Mouse (Mus musculus): ENCODE measurements at regions not wholly inside any gene's neighbourhood (a gene's known extent, or its start where the extent isn't known, plus 50 kb on each side); places are given as distances from the start of the nearest gene placed in this dataset.

DNA sequence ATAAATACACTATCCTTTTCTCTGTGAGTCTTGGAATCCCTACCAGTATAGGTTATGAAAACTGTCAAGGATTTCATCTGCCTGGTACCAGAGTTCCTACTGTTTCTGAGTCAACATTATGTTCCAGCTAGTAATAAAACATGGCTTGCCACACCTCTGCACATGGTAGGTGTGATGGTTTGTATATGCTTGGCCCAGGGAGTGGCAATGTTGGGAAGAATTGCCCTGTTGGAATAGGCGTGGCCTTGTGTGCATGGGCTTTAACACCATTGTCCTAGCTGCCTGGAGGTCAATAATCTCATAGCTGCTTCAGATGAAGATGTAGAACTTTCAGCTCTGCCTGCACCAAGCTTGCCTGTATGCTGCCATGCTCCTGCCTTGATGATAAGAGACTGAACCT is 732.6 kb downstream of the Inhba start:
- H3K9ac ChIP-seq = no peak overlapping the region
- H3K4me1 ChIP-seq = no peaks in the 10 kb centered on the region
- no peak for ATAC-seq
- no peaks in the 10 kb centered on the region for H3K9me3 ChIP-seq (replicated peaks)
- no peak overlapping the region for H3K4me2 ChIP-seq
- no peak overlapping the region for H3K4me3 ChIP-seq
- no peaks in the 10 kb centered on the region for H3K27me3 ChIP-seq
- WGBS = 92% methylated on average over 1 of the region's 1 CpGs
- H3K36me3 ChIP-seq (ENCODE audit: poor library complexity, severe bottlenecking) = no peaks in the 10 kb centered on the region
- H3K27ac ChIP-seq = no peak overlapping the region

DNA sequence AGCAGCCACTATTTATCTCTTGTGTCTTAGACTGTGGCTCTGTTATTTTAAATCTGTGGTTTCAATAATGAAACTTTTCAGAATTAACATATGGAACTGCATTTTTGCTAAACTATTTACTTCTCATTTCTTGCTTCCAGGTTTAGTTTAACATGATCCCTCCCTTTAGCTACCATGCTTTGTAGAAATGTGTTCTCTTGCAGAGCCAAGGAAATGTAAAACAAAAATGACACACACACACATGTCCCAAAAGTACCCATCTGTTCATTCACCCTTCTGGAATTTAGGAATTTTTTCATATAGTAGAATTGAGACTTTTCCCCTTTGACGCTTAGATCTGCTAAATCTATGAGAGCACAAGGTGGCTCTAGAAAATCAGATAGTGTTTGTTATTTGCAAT is 734.0 kb downstream of the Inhba start:
- no peak overlapping the region for H3K9ac ChIP-seq
- H3K27ac ChIP-seq = no peak overlapping the region
- H3K27me3 ChIP-seq = no peaks in the 10 kb centered on the region
- H3K4me1 ChIP-seq = no peaks in the 10 kb centered on the region
- WGBS = 93% methylated on average over 1 of the region's 1 CpGs
- no peaks in the 10 kb centered on the region for H3K36me3 ChIP-seq (ENCODE audit: poor library complexity, severe bottlenecking)
- no peak overlapping the region for H3K4me2 ChIP-seq
- no peak for ATAC-seq
- no peak overlapping the region for H3K4me3 ChIP-seq
- H3K9me3 ChIP-seq (replicated peaks) = no peaks in the 10 kb centered on the region

DNA sequence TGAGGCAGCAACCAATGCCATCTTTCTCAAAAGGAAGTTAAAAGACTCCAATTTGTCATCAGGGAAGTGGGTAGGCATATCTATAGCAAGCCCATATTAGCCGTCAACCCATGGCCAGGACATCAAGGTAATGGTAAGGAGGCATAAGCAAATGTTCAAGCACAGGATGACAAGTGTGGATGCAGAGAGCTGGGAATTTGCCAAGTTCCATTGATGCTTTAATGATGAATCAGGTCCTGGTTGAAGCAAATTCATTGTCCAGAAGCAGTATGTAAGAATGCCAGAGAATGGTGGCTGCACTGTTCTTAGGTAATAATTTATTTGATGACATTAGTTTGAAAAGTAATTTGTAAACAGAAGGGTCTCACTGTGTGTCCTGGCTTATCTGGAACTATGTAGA is 734.8 kb downstream of the Inhba start:
- Histone ChIP-seq H3K27me3 (no peaks in the 10 kb centered on the region), H3K27ac (no peak overlapping the region), H3K9me3 (replicated peaks) (no peaks in the 10 kb centered on the region), H3K4me3 (no peak overlapping the region), H3K9ac (no peak overlapping the region), H3K4me1 (no peaks in the 10 kb centered on the region), H3K36me3 (ENCODE audit: poor library complexity, severe bottlenecking) (no peaks in the 10 kb centered on the region), H3K4me2 (no peak overlapping the region)
- 93% methylated on average over 1 of the region's 1 CpGs for WGBS
- no peak for ATAC-seq

DNA sequence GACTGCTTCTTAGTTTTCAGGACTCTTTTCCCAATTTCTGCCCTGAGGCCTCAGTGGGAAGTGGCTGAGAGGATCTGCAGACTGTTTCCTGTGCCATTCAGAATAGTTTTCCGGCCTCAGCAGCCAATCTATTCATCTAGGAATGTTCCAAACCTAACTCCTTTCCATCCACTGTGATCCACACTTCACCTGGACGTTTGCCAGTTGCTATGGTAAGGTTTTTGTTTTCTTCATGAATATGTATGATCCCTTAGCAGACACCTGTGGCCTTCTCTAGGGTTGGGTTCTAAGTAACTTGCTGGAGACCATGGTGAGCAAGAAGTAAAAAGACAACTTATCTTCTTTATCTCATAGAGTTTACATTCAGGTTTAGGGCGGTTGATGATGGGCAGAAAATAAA is 744.6 kb downstream of the Inhba start:
- 55% methylated on average over 3 of the region's 3 CpGs for WGBS
- Histone ChIP-seq H3K36me3 (ENCODE audit: poor library complexity, severe bottlenecking) (no peaks in the 10 kb centered on the region), H3K4me2 (no peak overlapping the region), H3K9me3 (replicated peaks) (no peaks in the 10 kb centered on the region), H3K4me1 (peaks cover 5% of the 10 kb centered on the region; the same call in 1 of the 2 replicates), H3K27me3 (no peaks in the 10 kb centered on the region), H3K4me3 (no peak overlapping the region), H3K9ac (no peak overlapping the region), H3K27ac (no peak overlapping the region)
- peak; percentile 37 for ATAC-seq

DNA sequence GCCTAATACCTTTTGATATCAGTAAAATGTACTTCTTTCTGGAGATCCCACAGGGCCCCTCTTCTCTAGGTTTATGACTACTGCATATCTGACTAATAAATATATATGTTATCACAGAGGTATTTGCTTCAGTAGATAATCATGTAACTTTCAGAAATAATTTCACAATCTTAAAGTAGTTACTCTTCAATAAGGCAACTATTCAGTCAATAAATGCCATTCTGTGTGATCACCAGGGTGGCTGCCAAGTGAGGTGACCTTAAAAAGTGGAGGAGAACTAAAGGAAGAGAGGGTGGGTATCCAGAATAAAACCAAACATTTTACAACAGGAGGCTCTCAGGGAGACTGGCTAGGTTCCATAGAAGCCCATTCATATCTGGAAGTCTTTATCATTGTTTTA is 748.4 kb downstream of the Inhba start:
- no peaks in the 10 kb centered on the region for H3K36me3 ChIP-seq (ENCODE audit: poor library complexity, severe bottlenecking)
- peaks cover 23% of the 10 kb centered on the region for H3K4me1 ChIP-seq
- no peak for ATAC-seq
- no peak overlapping the region for H3K27ac ChIP-seq
- no peaks in the 10 kb centered on the region for H3K27me3 ChIP-seq
- no peak overlapping the region for H3K4me3 ChIP-seq
- H3K9ac ChIP-seq = no peak overlapping the region
- H3K4me2 ChIP-seq = no peak overlapping the region
- no peaks in the 10 kb centered on the region for H3K9me3 ChIP-seq (replicated peaks)

DNA sequence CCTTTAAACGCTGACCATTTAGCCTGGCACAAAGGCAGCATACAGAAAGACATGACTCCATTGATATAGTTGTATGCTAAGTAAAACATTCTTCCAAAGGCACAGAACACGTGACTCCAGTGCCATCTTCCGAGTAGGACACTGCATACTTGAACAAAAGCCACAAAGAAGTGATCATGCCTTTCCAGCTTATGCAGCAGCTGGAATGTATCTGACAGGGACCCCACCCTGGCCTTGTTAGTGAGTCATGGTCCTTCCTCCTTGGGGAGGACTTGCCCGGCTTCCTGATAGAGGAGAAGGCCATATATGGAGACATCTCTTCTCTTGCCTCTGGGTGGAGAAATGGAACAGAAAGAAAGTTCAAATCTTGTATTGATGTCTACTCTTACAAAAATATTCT is 749.8 kb downstream of the Inhba start:
- WGBS = 87% methylated on average over 4 of the region's 4 CpGs
- Histone ChIP-seq H3K27ac (no peak overlapping the region), H3K36me3 (ENCODE audit: poor library complexity, severe bottlenecking) (no peaks in the 10 kb centered on the region), H3K27me3 (no peaks in the 10 kb centered on the region), H3K9me3 (replicated peaks) (no peaks in the 10 kb centered on the region), H3K9ac (no peak overlapping the region), H3K4me2 (no peak overlapping the region), H3K4me3 (no peak overlapping the region), H3K4me1 (peaks cover 18% of the 10 kb centered on the region)
- no peak for ATAC-seq

DNA sequence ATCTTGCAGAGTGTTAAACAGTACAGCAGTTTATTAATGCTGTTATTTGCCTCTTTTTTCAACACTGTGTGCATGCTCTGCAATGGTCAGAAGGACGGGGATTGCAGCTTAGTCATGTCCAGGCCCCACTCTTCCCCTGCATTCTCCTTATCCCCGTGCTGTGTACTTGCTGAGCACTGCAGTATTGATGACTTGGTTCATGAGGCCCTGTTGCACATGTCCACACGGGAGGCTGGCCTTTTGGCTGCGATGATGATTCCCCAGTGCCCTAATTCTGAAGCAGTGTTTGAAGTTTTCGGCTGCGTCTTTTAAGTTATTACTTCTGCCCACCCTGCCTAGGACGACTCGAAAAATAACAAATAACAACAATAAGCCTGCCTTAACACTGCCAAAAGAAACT is 750.7 kb downstream of the Inhba start:
- H3K4me1 ChIP-seq = peaks cover 17% of the 10 kb centered on the region
- H3K4me3 ChIP-seq = no peak overlapping the region
- H3K36me3 ChIP-seq (ENCODE audit: poor library complexity, severe bottlenecking) = no peaks in the 10 kb centered on the region
- H3K27me3 ChIP-seq = no peaks in the 10 kb centered on the region
- no peaks in the 10 kb centered on the region for H3K9me3 ChIP-seq (replicated peaks)
- peak overlapping the region; percentile 30; the same call in 1 of the 2 replicates for H3K4me2 ChIP-seq
- WGBS = 24% methylated on average over 8 of the region's 8 CpGs
- H3K27ac ChIP-seq = peak overlapping the region; percentile 41
- ATAC-seq = peak; percentile 54
- H3K9ac ChIP-seq = no peak overlapping the region

DNA sequence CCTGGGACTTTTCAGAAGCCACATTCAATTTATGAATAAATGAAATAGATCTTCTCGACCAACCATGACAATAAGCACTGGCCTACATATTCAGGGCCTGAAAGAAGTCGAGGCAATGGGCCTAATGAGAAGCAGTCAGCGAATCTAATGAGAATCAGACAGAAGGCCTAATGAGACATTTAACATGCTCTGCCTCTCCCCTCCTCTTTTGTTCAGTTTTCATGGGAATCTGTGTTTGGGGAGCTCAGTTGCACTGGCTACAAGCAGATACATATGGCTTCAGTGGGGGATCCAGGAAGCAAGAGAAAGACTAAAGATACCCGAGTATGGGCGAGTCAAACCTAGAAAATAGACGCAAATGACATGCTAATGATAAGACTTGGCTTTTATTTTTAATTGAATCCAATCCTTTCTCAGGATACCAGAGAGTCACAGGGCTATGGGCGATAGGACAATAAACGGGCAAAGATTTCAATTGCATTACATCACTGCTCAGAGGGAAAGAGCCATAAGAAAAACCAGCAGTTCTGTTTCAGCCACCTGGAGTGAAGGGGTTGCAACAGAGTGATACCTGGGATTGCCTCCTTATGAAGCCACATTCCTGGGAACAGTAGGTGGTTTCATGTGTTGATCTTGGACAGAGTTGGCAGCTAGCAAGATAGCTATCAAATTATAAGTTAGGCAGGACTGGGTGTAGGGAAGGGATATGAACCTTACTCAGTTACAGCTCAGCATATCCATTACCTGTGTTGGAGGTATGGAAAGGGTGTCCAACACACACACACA is 751.3 kb downstream of the Inhba start:
- 12% methylated on average over 8 of the region's 8 CpGs for WGBS
- Histone ChIP-seq H3K4me2 (peak overlapping the region; percentile 30; the same call in 1 of the 2 replicates), H3K27ac (peak overlapping the region; percentile 41), H3K4me3 (no peak overlapping the region), H3K4me1 (peaks cover 17% of the 10 kb centered on the region), H3K27me3 (no peaks in the 10 kb centered on the region), H3K36me3 (ENCODE audit: poor library complexity, severe bottlenecking) (no peaks in the 10 kb centered on the region), H3K9ac (no peak overlapping the region), H3K9me3 (replicated peaks) (no peaks in the 10 kb centered on the region)
- peak; percentile 90 for ATAC-seq

DNA sequence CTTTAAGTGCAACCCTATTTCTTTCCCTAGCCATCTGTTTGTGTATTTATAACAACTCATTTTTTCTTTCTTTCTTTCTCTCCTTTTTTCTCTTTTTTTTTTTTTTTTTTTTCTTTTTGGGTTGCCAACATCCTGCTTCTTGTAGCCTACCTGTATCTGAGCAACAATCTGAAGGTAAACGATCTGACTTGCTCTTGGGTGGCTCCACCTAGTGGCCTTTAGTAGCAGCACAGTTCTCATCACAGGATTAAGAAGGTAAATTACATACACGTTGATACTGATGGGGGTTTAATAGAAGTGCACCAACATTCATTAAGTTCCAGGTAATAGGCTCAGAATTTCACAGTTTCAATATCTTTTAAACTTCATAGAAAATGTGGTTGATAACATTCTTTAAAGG is 752.1 kb downstream of the Inhba start:
- no peak overlapping the region for H3K9ac ChIP-seq
- peak; percentile 48; the same call in 1 of the 2 replicates for ATAC-seq
- no peak overlapping the region for H3K4me2 ChIP-seq
- H3K27ac ChIP-seq = no peak overlapping the region
- no peaks in the 10 kb centered on the region for H3K36me3 ChIP-seq (ENCODE audit: poor library complexity, severe bottlenecking)
- H3K27me3 ChIP-seq = no peaks in the 10 kb centered on the region
- no peaks in the 10 kb centered on the region for H3K9me3 ChIP-seq (replicated peaks)
- peaks cover 17% of the 10 kb centered on the region for H3K4me1 ChIP-seq
- WGBS = 1% methylated on average over 2 of the region's 2 CpGs
- H3K4me3 ChIP-seq = no peak overlapping the region

DNA sequence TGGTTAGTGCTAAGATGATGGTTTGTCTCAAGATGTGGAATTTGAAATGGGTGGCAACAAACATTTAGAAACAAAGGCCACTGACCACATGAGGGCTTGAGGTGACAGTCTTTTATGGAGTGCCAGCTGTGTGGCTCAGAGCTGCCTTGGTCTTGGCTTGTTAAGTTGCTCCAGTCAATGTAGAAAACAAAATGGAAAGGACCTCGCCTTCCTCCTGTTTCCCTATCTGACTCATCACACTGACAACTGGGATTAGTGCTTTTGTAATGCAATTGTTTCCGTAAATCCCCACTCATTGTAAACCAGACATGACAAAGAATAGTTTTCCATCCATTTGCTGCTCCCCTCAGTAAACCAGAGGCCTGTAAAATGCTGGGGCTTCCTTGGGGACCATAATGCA is 757.8 kb downstream of the Inhba start:
- H3K9ac ChIP-seq = no peak overlapping the region
- H3K9me3 ChIP-seq (replicated peaks) = no peaks in the 10 kb centered on the region
- no peak for ATAC-seq
- no peaks in the 10 kb centered on the region for H3K27me3 ChIP-seq
- H3K4me1 ChIP-seq = no peaks in the 10 kb centered on the region
- H3K27ac ChIP-seq = no peak overlapping the region
- 9% methylated on average over 2 of the region's 2 CpGs for WGBS
- no peak overlapping the region for H3K4me3 ChIP-seq
- no peak overlapping the region for H3K4me2 ChIP-seq
- no peaks in the 10 kb centered on the region for H3K36me3 ChIP-seq (ENCODE audit: poor library complexity, severe bottlenecking)

DNA sequence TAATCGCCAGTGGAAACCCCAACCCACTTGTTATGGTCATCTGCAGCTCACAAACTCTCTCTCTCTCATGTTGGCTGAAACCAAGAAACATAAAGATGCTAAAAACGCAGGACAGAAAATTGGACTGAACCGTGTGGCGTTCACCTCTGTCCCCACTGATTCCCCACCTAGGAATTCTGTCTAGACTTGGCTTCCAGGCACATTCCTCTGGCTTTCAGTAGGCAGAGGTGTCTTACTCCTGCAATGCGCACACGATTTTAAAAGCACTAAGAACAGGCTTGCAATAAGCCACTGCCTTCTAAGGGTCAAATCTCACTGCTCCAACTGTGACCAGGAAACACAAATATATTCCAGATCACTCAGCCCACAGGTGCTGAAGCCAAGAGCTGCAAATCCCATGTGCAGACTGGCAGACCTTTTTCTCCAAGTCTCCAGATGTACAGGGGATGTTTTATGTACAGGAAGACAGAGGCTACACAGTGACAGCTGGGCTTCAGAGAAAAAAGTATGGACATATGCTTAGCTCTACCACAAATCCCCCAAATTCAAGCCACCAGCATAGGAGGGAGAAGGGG is 758.3 kb downstream of the Inhba start:
- Histone ChIP-seq H3K4me3 (no peak overlapping the region), H3K9me3 (replicated peaks) (no peaks in the 10 kb centered on the region), H3K9ac (no peak overlapping the region), H3K4me1 (no peaks in the 10 kb centered on the region), H3K36me3 (ENCODE audit: poor library complexity, severe bottlenecking) (no peaks in the 10 kb centered on the region), H3K27ac (no peak overlapping the region), H3K27me3 (no peaks in the 10 kb centered on the region), H3K4me2 (no peak overlapping the region)
- WGBS = 48% methylated on average over 6 of the region's 6 CpGs
- no peak for ATAC-seq

DNA sequence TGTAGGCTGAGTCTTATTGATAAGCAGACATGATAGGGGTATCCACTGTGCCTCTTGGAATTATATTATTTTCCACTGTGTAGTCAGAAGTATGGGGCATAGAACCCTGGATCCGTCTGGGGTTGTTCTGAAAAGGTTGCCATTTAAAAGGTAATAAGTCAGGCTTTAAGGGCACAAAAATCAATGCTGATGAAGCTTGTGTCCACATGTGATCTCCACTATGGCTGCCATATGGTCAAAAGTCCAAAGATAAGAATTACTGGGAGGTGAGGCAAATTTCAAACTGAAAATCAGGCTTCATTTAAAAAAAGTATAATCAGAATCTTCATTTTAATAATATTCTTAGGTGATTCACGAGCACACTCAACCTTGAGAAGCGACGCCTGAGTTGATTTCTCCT is 760.2 kb downstream of the Inhba start:
- H3K27ac ChIP-seq = no peak overlapping the region
- WGBS = 87% methylated on average over 4 of the region's 4 CpGs

DNA sequence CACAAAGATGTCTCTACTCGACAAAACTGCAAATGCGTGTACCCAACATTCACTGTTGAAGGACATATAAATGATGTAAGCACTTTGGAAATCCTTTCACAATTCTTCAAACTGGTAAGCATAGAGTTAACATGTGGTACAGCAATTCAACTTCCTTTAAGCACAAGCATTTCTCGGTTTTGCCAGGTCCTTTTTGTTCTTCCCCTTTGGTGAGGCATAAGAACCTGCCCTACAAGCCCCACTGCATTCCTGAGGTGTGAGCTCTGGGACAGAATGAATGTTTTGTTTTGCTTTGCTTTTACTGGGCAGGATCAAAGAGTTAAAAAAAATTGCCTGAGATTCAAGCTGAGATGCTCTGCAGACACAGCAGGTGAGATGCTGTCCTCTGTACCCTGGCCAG is 793.9 kb downstream of the Inhba start:
- ATAC-seq = no peak
- H3K9ac ChIP-seq = no peak overlapping the region
- no peaks in the 10 kb centered on the region for H3K27me3 ChIP-seq
- H3K27ac ChIP-seq = no peak overlapping the region
- no peaks in the 10 kb centered on the region for H3K9me3 ChIP-seq (replicated peaks)
- H3K4me2 ChIP-seq = no peak overlapping the region
- H3K36me3 ChIP-seq (ENCODE audit: poor library complexity, severe bottlenecking) = no peaks in the 10 kb centered on the region
- H3K4me3 ChIP-seq = no peak overlapping the region
- 57% methylated on average over 3 of the region's 3 CpGs for WGBS
- no peaks in the 10 kb centered on the region for H3K4me1 ChIP-seq

More for the DNA sequence above, 760.2 kb downstream of the Inhba start:
- Histone ChIP-seq H3K27me3 (no peaks in the 10 kb centered on the region), H3K4me3 (no peak overlapping the region), H3K36me3 (ENCODE audit: poor library complexity, severe bottlenecking) (no peaks in the 10 kb centered on the region), H3K4me1 (no peaks in the 10 kb centered on the region), H3K4me2 (no peak overlapping the region), H3K9ac (no peak overlapping the region), H3K9me3 (replicated peaks) (no peaks in the 10 kb centered on the region)
- ATAC-seq = no peak

Data from forebrain, embryonic 13.5 days (tissue).